Mouse (Mus musculus) lung, postnatal 0 days (tissue): ENCODE results near the gene Atp5j.

ENCODE experiments used
- CTCF ChIP-seq: IDR thresholded peaks from 2 replicates; pipeline ENCODE4 v1.5.1; 2016; ENCODE audit warnings: antibody characterized with exemption, mild to moderate bottlenecking
- EP300 ChIP-seq: IDR thresholded peaks from 2 replicates; pipeline ENCODE4 v1.6.1; 2016; ENCODE audit warnings: antibody characterized with exemption, mild to moderate bottlenecking, control low read depth

DNA sequence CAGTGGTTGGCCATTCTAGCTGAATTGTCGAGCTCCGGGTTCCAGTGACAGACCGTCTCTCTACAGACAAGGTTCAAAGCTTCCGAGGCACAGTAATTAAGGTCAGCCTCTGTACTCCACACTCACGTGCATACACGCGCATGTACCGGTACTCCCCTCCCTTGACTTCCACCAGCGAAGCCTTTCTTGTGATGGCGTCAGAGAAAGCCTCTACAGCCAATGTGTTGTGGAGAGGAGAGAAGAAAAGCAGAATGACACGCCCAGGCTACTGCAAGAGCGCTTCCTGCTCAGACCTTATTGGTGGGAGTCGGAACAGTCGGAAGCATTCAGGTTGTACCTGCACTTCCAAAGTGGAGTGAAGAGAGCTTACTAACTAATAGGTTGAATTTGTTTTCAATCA is 42.0 kb downstream of the Atp5j start:
- TF ChIP-seq EP300 (no peak), CTCF (no peak)
